Mouse (Mus musculus): ENCODE measurements around the gene Flvcr2. TPM values are rescaled to one million over a fixed set of nuclear protein-coding genes. Genes with fewer than 3 reads are reported as not detected.
"Not testable (repeated sequence)": the region's sequence is repeated elsewhere in the genome, so short reads cannot be mapped to it uniquely, and the experiment has no call there.

Flvcr2 gene
- 3.8 and 5.4 TPM in 2 replicates for polyA plus RNA-seq (2015; fragmentation: Nextera tagmentation; extraction: Ambion mirVana)

DNA sequence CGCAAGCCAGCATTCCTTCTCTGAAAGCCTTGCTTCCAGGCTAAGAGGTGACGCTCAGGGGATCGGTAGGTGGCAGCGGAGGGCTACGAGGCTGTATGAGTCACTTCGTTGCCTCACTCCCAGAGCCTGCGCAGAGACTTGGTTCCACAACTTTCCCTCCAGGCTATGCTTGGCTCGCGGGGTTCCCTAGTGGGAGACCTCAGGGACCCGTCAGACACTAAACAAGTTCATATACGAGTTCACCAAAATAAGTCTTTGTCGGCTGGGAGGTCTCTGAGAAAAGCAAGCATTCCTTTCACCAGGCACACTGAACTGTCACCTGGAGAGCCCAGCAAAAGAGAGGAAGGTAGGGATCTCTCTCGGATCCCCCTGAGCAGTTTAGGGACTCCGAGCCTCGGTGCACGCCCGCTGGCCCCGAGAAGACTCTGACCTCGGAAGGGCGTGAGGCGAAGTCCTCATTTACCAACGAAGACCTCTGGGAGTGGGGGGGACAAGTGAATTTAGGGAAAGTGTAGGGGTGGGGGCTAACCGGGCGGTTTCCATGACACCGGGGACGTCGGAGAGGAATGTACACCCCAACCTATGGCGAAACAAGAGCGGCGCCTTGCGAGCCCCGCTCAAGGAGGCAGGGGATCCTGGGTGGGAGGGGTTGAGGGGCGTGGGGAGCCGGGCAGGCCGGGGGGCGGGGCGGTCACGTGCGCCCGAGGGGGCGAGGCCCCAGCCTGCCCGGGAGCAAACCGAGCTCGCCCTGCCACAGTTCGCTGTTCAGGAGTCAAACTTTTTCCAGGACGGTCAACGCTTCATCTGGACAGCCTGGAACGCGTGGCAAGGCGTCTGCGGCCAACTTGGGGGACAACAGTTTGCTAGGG is at the start of gene Flvcr2:
TSS of gene Flvcr2 (plus strand) at position 713 of the 869 bp plus-strand sequence.
- H3K27me3 ChIP-seq: peaks cover 28% of the 10 kb centered on the region
- H3K4me3 ChIP-seq (replicated peaks): peak within 1 kb of the TSS; percentile 51
- H3K9ac ChIP-seq: peak within 1 kb of the TSS; percentile 50
- WGBS (ENCODE audit: insufficient replicate concordance): under 1% methylated on average over 51 of the region's 51 CpGs
- H3K27ac ChIP-seq: peak within 1 kb of the TSS; percentile 34
- no peaks in the 10 kb centered on the region for H3K9me3 ChIP-seq (replicated peaks)
- no peaks in the 10 kb centered on the region for H3K36me3 ChIP-seq
- no peaks in the 10 kb centered on the region; the same call in 1 of the 2 replicates for H3K4me1 ChIP-seq (replicated peaks)
- peak within 1 kb of the TSS; percentile 72 for H3K4me2 ChIP-seq
- peak; percentile 71 for ATAC-seq (ENCODE audit: low read depth)
- DNase-seq: peak; percentile 11

DNA sequence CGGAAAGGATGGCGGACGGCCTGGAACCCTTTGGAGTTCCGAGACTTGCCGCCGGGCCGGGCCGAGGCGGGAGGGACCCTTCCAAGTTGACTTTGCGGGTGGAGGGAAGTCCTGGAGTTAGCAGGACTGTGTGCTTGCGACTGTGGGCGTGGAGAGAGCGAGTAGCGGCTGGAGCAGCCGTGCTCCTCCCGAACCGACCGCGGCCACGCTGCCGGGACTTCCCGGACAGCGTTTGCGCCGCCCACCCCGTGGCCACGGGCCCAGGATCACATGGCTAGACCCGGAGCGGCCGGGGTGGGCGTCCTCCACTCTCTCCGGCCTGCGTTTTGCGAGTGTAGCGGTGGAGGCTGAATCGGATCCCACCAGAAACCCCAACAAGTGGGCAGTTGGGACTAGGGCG is 48.2 kb upstream of the Flvcr2 start:
- H3K4me2 ChIP-seq: peak overlapping the region; percentile 46
- H3K9me3 ChIP-seq (replicated peaks); DNase-seq; H3K9ac ChIP-seq; H3K27ac ChIP-seq; H3K27me3 ChIP-seq; H3K36me3 ChIP-seq; H3K4me3 ChIP-seq (replicated peaks); H3K4me1 ChIP-seq (replicated peaks): not testable (repeated sequence)
- ATAC-seq (ENCODE audit: low read depth): peak; percentile 92
- WGBS (ENCODE audit: insufficient replicate concordance): 36% methylated on average over 15 of the region's 37 CpGs

DNA sequence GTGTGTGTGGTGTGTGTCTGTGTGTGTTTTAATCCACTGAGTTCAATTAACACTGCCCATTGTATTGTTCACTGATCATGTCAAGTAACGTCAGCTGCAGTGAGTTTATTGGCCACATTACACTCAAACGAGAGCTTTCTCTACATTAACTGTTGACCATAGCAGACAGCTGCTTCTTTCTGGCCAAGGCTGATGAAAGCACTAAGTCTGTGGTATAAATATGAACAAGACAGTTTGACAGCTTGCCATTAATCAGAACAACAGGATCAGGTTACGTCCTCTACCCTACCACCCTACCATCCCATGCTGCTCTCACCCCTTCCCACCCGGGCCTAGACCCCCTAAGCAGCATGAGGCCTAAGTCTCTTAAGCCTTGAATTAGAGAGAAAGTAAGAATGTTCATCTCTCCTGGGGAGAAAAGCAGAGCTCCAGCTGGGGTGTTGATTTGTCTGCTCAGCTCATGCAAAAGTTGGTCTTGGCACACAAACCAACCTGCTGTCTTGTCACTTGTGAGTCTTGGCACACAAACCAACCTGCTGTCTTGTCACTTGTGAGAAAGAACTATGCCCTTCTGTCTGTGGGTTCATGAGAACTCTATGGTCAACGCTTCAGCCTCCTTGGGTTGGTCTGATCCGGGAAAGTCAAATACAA is 46.0 kb upstream of the Flvcr2 start:
- ATAC-seq (ENCODE audit: low read depth) (no peak), DNase-seq (no peak)
- H3K4me1 ChIP-seq (replicated peaks): peaks cover 16% of the 10 kb centered on the region
- no peak overlapping the region for H3K9ac ChIP-seq
- H3K9me3 ChIP-seq (replicated peaks): no peaks in the 10 kb centered on the region
- WGBS (ENCODE audit: insufficient replicate concordance): 67% methylated on average over 6 of the region's 6 CpGs
- no peak overlapping the region for H3K4me3 ChIP-seq (replicated peaks)
- no peaks in the 10 kb centered on the region for H3K36me3 ChIP-seq
- no peak overlapping the region for H3K27ac ChIP-seq
- no peak overlapping the region for H3K4me2 ChIP-seq
- no peaks in the 10 kb centered on the region for H3K27me3 ChIP-seq

DNA sequence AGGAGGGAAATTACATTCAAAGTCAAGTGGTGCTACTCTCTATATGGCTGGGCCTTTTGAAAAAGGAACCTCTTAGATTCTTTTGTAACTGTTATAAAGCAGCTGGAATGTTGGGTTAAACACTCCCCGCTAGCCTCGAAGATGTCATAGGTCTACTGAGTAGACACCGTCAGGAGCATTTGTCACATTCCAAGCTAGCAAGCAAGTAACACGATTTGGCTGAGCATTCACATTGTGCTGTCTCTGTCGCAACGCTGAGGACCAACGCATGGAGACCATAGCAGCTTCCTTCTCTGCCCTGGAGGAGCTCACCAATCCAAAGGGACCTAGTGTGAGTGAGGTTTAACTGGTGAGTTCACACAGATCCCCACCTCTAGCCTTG is 45.5 kb upstream of the Flvcr2 start:
- Histone ChIP-seq H3K4me3 (replicated peaks) (no peak overlapping the region), H3K27ac (no peak overlapping the region), H3K4me2 (no peak overlapping the region), H3K36me3 (no peaks in the 10 kb centered on the region), H3K4me1 (replicated peaks) (peaks cover 20% of the 10 kb centered on the region), H3K27me3 (no peaks in the 10 kb centered on the region), H3K9ac (no peak overlapping the region), H3K9me3 (replicated peaks) (no peaks in the 10 kb centered on the region)
- 84% methylated on average over 7 of the region's 7 CpGs for WGBS (ENCODE audit: insufficient replicate concordance)
- DNase-seq (no peak), ATAC-seq (ENCODE audit: low read depth) (no peak)

DNA sequence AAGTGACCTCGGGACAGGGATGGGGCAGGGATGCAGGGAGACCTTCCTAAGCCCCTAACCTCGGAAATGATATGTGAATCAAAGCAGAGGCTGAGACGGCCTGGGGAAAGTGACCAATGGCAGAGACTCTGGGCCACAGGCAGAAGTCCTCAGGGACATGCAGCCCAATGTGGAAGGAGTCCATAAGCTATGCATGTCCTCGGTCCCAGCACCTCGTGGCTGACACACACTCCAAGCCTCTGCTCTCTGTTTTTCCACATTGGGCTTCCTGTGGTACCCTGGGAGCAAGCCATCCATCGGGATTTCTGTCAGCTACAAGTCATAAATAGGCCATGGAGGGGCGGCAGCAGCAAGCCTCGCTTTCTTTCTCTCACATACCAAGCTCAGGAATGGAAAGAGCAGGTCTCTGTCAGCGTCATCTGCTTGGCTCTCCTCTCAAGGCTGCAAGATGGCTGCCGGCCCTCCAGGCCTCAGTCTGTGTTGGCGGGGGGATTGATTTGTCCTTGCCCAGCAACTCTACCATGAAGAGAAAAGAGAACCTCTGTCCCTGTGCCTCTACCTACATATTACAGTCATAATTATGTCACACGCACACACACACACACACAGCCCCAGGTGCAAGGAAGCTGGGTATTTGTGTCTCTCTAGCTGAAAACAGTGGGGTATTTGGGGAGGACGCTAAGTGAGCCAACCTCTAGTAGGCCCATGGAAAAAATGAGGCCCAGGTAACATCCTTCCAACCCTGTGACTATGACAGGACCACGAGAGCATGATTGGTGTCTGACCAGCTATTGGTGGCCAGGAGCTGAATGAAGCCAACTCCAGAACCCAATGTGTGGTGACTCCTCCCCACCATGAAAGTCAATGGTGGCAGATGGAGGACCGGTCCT is 43.9 kb upstream of the Flvcr2 start:
- WGBS (ENCODE audit: insufficient replicate concordance): 70% methylated on average over 15 of the region's 15 CpGs
- Histone ChIP-seq H3K4me1 (replicated peaks) (peaks cover 26% of the 10 kb centered on the region), H3K4me3 (replicated peaks) (no peak overlapping the region), H3K9me3 (replicated peaks) (no peaks in the 10 kb centered on the region), H3K36me3 (no peaks in the 10 kb centered on the region), H3K4me2 (no peak overlapping the region), H3K27me3 (peaks cover 7% of the 10 kb centered on the region; the same call in 1 of the 2 replicates), H3K9ac (no peak overlapping the region), H3K27ac (no peak overlapping the region)
- ATAC-seq (ENCODE audit: low read depth) (no peak), DNase-seq (no peak)

DNA sequence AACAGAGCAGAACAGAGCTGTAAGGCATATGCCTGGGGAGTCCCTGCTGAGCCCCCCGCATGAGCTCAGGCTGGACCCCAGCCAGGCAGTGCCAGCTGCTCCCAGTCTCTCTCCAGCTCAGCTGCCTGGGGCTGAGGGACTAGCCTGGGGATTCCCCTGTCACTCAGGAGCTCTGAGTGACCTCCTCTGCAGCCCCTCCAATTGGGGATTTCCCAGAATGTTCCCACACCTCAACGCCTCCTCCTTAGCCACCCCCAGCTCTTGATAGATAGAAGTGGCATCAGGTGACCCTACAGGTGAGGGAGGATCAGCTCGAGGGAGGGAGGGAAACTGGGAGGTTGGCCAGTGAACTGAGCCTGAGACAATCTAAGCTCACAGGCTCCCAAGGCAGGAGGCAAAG is 42.8 kb upstream of the Flvcr2 start:
- no peak overlapping the region for H3K27ac ChIP-seq
- 60% methylated on average over 3 of the region's 3 CpGs for WGBS (ENCODE audit: insufficient replicate concordance)
- peaks cover 25% of the 10 kb centered on the region for H3K4me1 ChIP-seq (replicated peaks)
- peaks cover 7% of the 10 kb centered on the region; the same call in 1 of the 2 replicates for H3K27me3 ChIP-seq
- H3K4me2 ChIP-seq: no peak overlapping the region
- no peaks in the 10 kb centered on the region for H3K36me3 ChIP-seq
- H3K9me3 ChIP-seq (replicated peaks): no peaks in the 10 kb centered on the region
- H3K4me3 ChIP-seq (replicated peaks): no peak overlapping the region
- ATAC-seq (ENCODE audit: low read depth) (no peak), DNase-seq (no peak)
- no peak overlapping the region for H3K9ac ChIP-seq

DNA sequence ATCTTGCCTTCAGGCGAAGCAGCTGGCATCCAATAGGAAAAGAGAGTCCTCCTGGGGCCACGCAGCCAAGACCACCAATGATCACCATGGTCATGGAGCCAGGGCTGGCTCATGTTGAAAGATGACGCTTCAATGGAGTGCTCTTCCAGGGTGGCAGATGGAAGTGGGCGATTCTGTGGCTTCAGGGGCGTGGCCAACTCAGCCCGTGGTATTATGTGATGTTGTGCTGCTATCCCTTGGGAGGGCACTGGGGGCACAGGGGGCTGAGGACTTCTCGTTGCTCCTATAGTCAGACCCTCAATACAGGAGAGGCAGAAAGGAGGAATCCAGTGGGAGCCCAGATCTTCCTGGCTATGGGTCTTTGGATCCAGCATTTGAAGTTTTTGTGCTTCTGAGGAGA is 41.8 kb upstream of the Flvcr2 start:
- Histone ChIP-seq H3K9me3 (replicated peaks) (no peaks in the 10 kb centered on the region), H3K27ac (peak overlapping the region; percentile 76), H3K9ac (peak overlapping the region; percentile 67; the same call in 1 of the 2 replicates), H3K4me2 (peak overlapping the region; percentile 78), H3K36me3 (no peaks in the 10 kb centered on the region), H3K27me3 (peaks cover 8% of the 10 kb centered on the region; the same call in 1 of the 2 replicates), H3K4me1 (replicated peaks) (peaks cover 25% of the 10 kb centered on the region), H3K4me3 (replicated peaks) (no peak overlapping the region)
- WGBS (ENCODE audit: insufficient replicate concordance): 28% methylated on average over 7 of the region's 7 CpGs
- ATAC-seq (ENCODE audit: low read depth): no peak
- peak; percentile 20 for DNase-seq

DNA sequence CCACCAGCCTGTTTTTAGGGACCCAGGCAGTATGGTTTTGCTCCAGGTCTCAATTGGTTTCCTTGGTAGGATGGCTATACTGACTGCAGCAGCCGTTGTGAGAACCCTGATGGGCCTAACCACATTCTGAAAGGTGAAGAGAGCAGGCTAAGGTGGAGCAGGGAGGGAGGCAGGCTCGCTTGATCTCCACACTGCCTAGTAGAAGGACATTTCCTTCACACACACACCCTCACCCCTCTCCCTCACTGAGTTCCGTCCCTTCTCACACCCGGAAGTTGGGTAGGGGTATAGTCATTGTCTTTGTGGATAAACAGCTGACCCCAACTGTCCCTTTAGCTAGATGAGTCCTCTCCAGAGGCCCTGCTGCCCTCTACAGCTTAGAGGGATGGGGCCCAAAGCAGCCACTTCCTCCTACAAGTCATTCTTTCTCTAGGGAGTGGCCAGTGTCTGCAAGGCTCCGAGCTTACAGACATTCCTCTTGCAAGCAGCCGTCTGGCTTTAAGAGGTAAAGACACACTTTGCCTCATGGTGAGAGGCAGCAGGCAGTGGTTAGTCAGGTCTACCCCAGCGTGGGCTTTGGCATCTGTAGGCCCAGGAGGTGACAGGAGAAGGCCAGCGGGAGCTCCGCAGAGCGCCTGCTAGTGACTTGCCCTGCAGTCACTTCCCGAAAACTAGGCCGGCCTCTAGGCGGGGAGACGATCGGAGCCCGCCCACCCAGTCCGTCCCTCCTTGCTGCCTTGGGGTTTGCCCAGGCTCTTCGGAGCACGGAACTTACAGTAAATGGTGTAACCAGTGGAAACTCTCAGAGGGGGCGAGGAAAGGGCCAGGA is 41.1 kb upstream of the Flvcr2 start:
- Histone ChIP-seq H3K4me1 (replicated peaks) (peaks cover 25% of the 10 kb centered on the region), H3K9ac (peak overlapping the region; percentile 67), H3K27ac (peak overlapping the region; percentile 76), H3K36me3 (no peaks in the 10 kb centered on the region), H3K27me3 (peaks cover 10% of the 10 kb centered on the region; the same call in 1 of the 2 replicates), H3K4me3 (replicated peaks) (peak overlapping the region; percentile 49), H3K9me3 (replicated peaks) (no peaks in the 10 kb centered on the region), H3K4me2 (peak overlapping the region; percentile 78)
- peak; percentile 70 for DNase-seq
- ATAC-seq (ENCODE audit: low read depth): peak; percentile 89
- 4% methylated on average over 20 of the region's 20 CpGs for WGBS (ENCODE audit: insufficient replicate concordance)

DNA sequence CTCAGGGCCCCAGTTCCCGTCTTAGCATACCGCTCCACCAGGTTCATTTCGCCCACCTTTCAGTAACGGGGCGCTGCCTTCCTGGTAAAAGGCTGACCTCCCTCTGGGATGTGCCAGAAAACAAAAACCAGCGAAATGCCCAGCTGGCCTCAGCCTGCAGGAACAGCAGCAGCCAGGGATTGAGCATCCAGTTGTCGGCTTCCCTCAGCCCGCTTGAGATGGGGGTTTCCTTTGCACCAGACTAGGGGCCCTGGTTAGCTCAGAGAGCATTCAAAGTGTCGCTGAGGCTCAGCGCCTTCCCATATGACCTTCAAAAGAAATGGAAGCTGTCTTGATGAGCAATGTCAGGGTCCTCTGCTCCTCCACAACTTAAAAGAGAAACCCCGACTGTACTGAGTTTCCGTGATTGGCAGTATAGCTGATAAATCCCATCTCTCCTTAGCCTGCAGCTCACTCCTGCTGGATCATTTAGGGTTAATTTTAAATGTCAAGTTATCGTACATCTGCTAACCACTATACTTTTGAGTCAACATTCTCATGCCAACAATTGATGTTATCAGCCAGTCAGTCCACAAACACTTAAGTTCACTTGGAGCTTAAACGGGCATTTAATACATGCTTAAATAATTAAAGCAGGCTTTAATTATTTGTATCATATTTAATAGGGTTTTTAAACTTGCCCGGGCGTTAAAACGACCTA is 40.4 kb upstream of the Flvcr2 start:
- Histone ChIP-seq H3K9ac (peak overlapping the region; percentile 67), H3K27me3 (peaks cover 10% of the 10 kb centered on the region; the same call in 1 of the 2 replicates), H3K4me2 (peak overlapping the region; percentile 78), H3K27ac (peak overlapping the region; percentile 65), H3K4me1 (replicated peaks) (peaks cover 25% of the 10 kb centered on the region), H3K36me3 (no peaks in the 10 kb centered on the region), H3K4me3 (replicated peaks) (peak overlapping the region; percentile 49), H3K9me3 (replicated peaks) (no peaks in the 10 kb centered on the region)
- ATAC-seq (ENCODE audit: low read depth) (no peak), DNase-seq (no peak)
- 17% methylated on average over 17 of the region's 17 CpGs for WGBS (ENCODE audit: insufficient replicate concordance)

DNA sequence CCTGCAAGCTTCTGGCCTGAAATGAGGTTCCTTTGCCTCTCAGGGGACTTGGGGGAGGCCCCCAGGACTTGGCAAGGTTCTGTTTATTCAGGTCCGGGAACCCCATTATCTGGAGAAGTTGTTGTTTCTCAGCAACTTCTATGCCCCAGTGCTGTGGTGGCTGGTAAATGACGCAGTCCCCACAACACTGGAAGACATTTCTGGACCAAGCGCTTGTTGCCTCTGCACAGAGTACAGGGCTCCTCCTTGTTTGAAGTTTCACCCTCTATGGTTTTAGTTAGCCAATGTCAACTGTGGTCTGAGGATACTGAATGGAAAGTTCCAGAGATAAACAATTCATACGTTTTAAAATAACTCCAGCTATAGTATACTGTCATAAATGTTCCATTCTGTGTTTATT is 39.4 kb upstream of the Flvcr2 start:
- Histone ChIP-seq H3K4me2 (no peak overlapping the region), H3K36me3 (no peaks in the 10 kb centered on the region), H3K27me3 (peaks cover 10% of the 10 kb centered on the region; the same call in 1 of the 2 replicates), H3K9ac (no peak overlapping the region), H3K27ac (no peak overlapping the region), H3K4me3 (replicated peaks) (no peak overlapping the region), H3K4me1 (replicated peaks) (peaks cover 25% of the 10 kb centered on the region), H3K9me3 (replicated peaks) (no peaks in the 10 kb centered on the region)
- DNase-seq (no peak), ATAC-seq (ENCODE audit: low read depth) (no peak)
- WGBS (ENCODE audit: insufficient replicate concordance): 69% methylated on average over 4 of the region's 4 CpGs
